14 mouse cellular contexts compared by ENCODE assay signal in the genomic region with DNA sequence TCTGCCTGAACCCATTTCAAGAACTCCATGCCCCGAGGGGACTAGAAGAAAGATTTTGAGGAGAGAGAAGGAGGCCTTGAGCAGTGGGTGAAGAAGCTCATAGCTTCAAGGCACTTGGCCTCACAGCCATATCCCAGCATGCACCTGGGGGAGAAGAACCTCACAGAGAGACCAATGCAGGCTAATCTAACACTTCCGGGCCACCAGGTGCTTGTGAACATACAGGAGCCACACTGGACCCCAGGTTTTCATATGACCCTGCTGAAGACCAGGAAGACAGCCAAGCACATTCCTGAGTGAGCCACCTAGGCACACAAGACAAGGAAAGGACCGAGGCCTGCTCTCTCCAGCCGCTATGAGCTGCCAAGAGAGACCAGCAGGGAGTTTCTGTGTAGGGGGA.
A peak's percentile ranks its signal among the peaks of the same experiment; 100 is the strongest.
DNase-seq lines count a peak whose midpoint lies in the region; ATAC-seq and TF ChIP-seq lines count a peak whose summit lies in the region.
"Had no signal": no experiment of that assay in that cellular context is flagged by ENCODE, and none has a peak within 500 bp of the region (broad histone marks: within the 10 kb centered on the region; RNA-seq: fewer than 3 reads in every experiment).

No protein-coding gene starts in this region.

- intact Hi-C loops in gastrocnemius, adult 2 months (cut with DNase I) = loop anchor here (5.0 kb wide), 1 partner anchor 58 kb away; no protein-coding TSS in a partner anchor

- no peak for DNase-seq in gastrocnemius, adult 2 months
- no peak for DNase-seq in gastrocnemius, postnatal 25 days
- no peak for DNase-seq in liver, adult 2 months (ENCODE audit: extremely low read depth, low read depth, low spot score)
- no peak for DNase-seq in liver, postnatal 0 days
- DNase-seq in limb, embryonic 10.5 days (ENCODE audit: low spot score) = no peak
- no peak for DNase-seq in thymus, adult 2 months
- DNase-seq: right cerebral cortex, postnatal 14 days had no signal

- H3K4me3 ChIP-seq in gastrocnemius, adult 2 months = no peak overlapping the region
- no peak overlapping the region for H3K4me3 ChIP-seq in liver, adult 2 months (ENCODE audit: insufficient read depth, low read depth, low read length)
- H3K4me3 ChIP-seq in liver, postnatal 0 days (ENCODE audit: low read depth, low read length) = no peak overlapping the region
- no peak overlapping the region for H3K4me3 ChIP-seq in limb, embryonic 10.5 days
- H3K4me3 ChIP-seq in stomach, embryonic 15.5 days (replicated peaks) = no peak overlapping the region
- H3K4me3 ChIP-seq in intestine, postnatal 0 days (ENCODE audit: low read depth, low read length) = no peak overlapping the region
- H3K4me3 ChIP-seq in thymus, adult 2 months (ENCODE audit: control insufficient read depth, insufficient read depth, low read length) = no peak overlapping the region
- H3K4me3 ChIP-seq: erythroblast, embryonic 14.5 days; midbrain, embryonic 13.5 days had no signal

- 74% methylated on average over 4 of the region's 4 CpGs for WGBS in liver, adult 2 months
- WGBS in liver, postnatal 0 days (ENCODE audit: insufficient replicate concordance) = 66% methylated on average over 4 of the region's 4 CpGs
- WGBS in limb, embryonic 10.5 days = 89% methylated on average over 4 of the region's 4 CpGs
- WGBS in stomach, embryonic 15.5 days = 60% methylated on average over 4 of the region's 4 CpGs
- WGBS in intestine, postnatal 0 days = 67% methylated on average over 4 of the region's 4 CpGs
- WGBS in thymus, adult 2 months = 69% methylated on average over 4 of the region's 4 CpGs

- no peak overlapping the region for H3K9ac ChIP-seq in liver, adult 2 months (ENCODE audit: low read depth, low read length)
- H3K9ac ChIP-seq in liver, postnatal 0 days (replicated peaks) = no peak overlapping the region
- H3K9ac ChIP-seq in stomach, embryonic 15.5 days = no peak overlapping the region
- no peak overlapping the region for H3K9ac ChIP-seq in intestine, postnatal 0 days (ENCODE audit: low read depth, low read length)
- H3K9ac ChIP-seq: midbrain, embryonic 13.5 days had no signal

- peak overlapping the region; percentile 63 for H3K27ac ChIP-seq in gastrocnemius, adult 2 months
- H3K27ac ChIP-seq in liver, adult 2 months (replicated peaks; ENCODE audit: insufficient read depth, low read depth, low read length) = peak overlapping the region; percentile 37
- H3K27ac ChIP-seq in liver, postnatal 0 days (ENCODE audit: low read depth) = no peak overlapping the region
- H3K27ac ChIP-seq in limb, embryonic 10.5 days = peak overlapping the region; percentile 64; the same call in 1 of the 2 replicates
- H3K27ac ChIP-seq in stomach, embryonic 15.5 days = peak overlapping the region; percentile 17; the same call in 1 of the 2 replicates
- H3K27ac ChIP-seq in intestine, postnatal 0 days (ENCODE audit: low read depth, low read length) = no peak overlapping the region
- no peak overlapping the region for H3K27ac ChIP-seq in thymus, adult 2 months (ENCODE audit: control insufficient read depth, insufficient read depth, low read length)
- H3K27ac ChIP-seq: macrophage; midbrain, embryonic 13.5 days had no signal

- H3K36me3 ChIP-seq in liver, adult 2 months (ENCODE audit: control insufficient read depth, insufficient read depth, low read length) = no peaks in the 10 kb centered on the region
- no peaks in the 10 kb centered on the region for H3K36me3 ChIP-seq in liver, postnatal 0 days (replicated peaks; ENCODE audit: insufficient read depth, low read length)
- no peaks in the 10 kb centered on the region for H3K36me3 ChIP-seq in limb, embryonic 10.5 days
- H3K36me3 ChIP-seq in stomach, embryonic 15.5 days = no peaks in the 10 kb centered on the region
- no peaks in the 10 kb centered on the region for H3K36me3 ChIP-seq in intestine, postnatal 0 days (ENCODE audit: control insufficient read depth, insufficient read depth)
- H3K36me3 ChIP-seq in thymus, adult 2 months (ENCODE audit: control insufficient read depth, insufficient read depth, low read length) = no peaks in the 10 kb centered on the region
- H3K36me3 ChIP-seq: midbrain, embryonic 13.5 days had no signal

- no peaks in the 10 kb centered on the region for H3K27me3 ChIP-seq in liver, adult 2 months (ENCODE audit: control insufficient read depth, insufficient read depth, low read length)
- H3K27me3 ChIP-seq in liver, postnatal 0 days (ENCODE audit: insufficient read depth, low read length) = no peaks in the 10 kb centered on the region
- no peaks in the 10 kb centered on the region for H3K27me3 ChIP-seq in limb, embryonic 10.5 days (ENCODE audit: low read depth, poor library complexity, severe bottlenecking)
- H3K27me3 ChIP-seq in stomach, embryonic 15.5 days (replicated peaks) = no peaks in the 10 kb centered on the region
- no peaks in the 10 kb centered on the region for H3K27me3 ChIP-seq in intestine, postnatal 0 days (replicated peaks; ENCODE audit: control insufficient read depth, insufficient read depth, low read length)
- no peaks in the 10 kb centered on the region for H3K27me3 ChIP-seq in thymus, adult 2 months (ENCODE audit: control insufficient read depth, insufficient read depth, low read length)

- TF ChIP-seq CTCF in gastrocnemius, adult 2 months (IDR thresholded peaks at IDR 0.05) = no peak
- TF ChIP-seq CTCF in liver, adult 2 months (IDR thresholded peaks at IDR 0.05; ENCODE audit: low read depth, low read length) = no peak
- no peak for TF ChIP-seq CTCF in liver, postnatal 0 days (IDR thresholded peaks at IDR 0.05; ENCODE audit: low read depth)
- no peak for TF ChIP-seq CTCF in intestine, postnatal 0 days (IDR thresholded peaks at IDR 0.05; ENCODE audit: low read depth)
- TF ChIP-seq CTCF in thymus, adult 2 months (IDR thresholded peaks at IDR 0.05; ENCODE audit: borderline replicate concordance, control insufficient read depth, extremely low read depth, insufficient read depth, low read length, poor library complexity) = no peak

- H3K4me2 ChIP-seq in liver, postnatal 0 days (ENCODE audit: low read depth, low read length) = no peak overlapping the region
- no peak overlapping the region for H3K4me2 ChIP-seq in stomach, embryonic 15.5 days
- no peak overlapping the region for H3K4me2 ChIP-seq in intestine, postnatal 0 days (replicated peaks; ENCODE audit: low read depth)
- H3K4me2 ChIP-seq: heart, embryonic 11.5 days; midbrain, embryonic 13.5 days had no signal

- H3K4me1 ChIP-seq in liver, adult 2 months (ENCODE audit: control insufficient read depth, insufficient read depth, low read length) = peaks cover 13% of the 10 kb centered on the region
- peaks cover 11% of the 10 kb centered on the region; the same call in 1 of the 2 replicates for H3K4me1 ChIP-seq in liver, postnatal 0 days (ENCODE audit: insufficient read depth)
- H3K4me1 ChIP-seq in limb, embryonic 10.5 days = peaks cover 23% of the 10 kb centered on the region
- peaks cover 36% of the 10 kb centered on the region for H3K4me1 ChIP-seq in stomach, embryonic 15.5 days
- 0 out of 2 replicates have a peak, but pooled peaks cover 6% of the 10 kb centered on the region for H3K4me1 ChIP-seq in intestine, postnatal 0 days (replicated peaks; ENCODE audit: control insufficient read depth, insufficient read depth, low read length)
- H3K4me1 ChIP-seq in thymus, adult 2 months (replicated peaks; ENCODE audit: control insufficient read depth, insufficient read depth, low read length) = peaks cover 28% of the 10 kb centered on the region

- no peak for TF ChIP-seq POLR2A in liver, adult 2 months (IDR thresholded peaks at IDR 0.05; ENCODE audit: extremely low read depth, insufficient read depth, low read length)
- no peak for TF ChIP-seq POLR2A in thymus, adult 2 months (IDR thresholded peaks at IDR 0.05; ENCODE audit: control insufficient read depth, extremely low read depth, insufficient read depth, low read length, poor library complexity)

- no peaks in the 10 kb centered on the region for H3K9me3 ChIP-seq in liver, postnatal 0 days (ENCODE audit: low read length)
- no peaks in the 10 kb centered on the region for H3K9me3 ChIP-seq in limb, embryonic 10.5 days (replicated peaks)
- no peaks in the 10 kb centered on the region for H3K9me3 ChIP-seq in stomach, embryonic 15.5 days
- H3K9me3 ChIP-seq in intestine, postnatal 0 days (ENCODE audit: control insufficient read depth) = no peaks in the 10 kb centered on the region
- H3K9me3 ChIP-seq: midbrain, embryonic 13.5 days had no signal

- TF ChIP-seq EP300 in liver, postnatal 0 days (IDR thresholded peaks at IDR 0.05; ENCODE audit: low read depth) = no peak

- H3K79me2 ChIP-seq in liver, adult 2 months (ENCODE audit: control insufficient read depth, insufficient read depth, low read length) = no peaks in the 10 kb centered on the region

- ATAC-seq in liver, postnatal 0 days = no peak
- no peak for ATAC-seq in stomach, embryonic 15.5 days (ENCODE audit: insufficient read depth, low FRiP score, low read depth)
- no peak for ATAC-seq in intestine, postnatal 0 days
- ATAC-seq: activated CD4-positive, CD25-positive, alpha-beta regulatory T cell, adult 4 months; midbrain, embryonic 13.5 days had no signal

Comparison
In these comparisons a context has a peak if more than half of its experiments do, and no peak if none do; other contexts are left out.
1. H3K27ac ChIP-seq: peak in gastrocnemius, adult 2 months (single experiment), liver, adult 2 months (single experiment), limb, embryonic 10.5 days (single experiment) and stomach, embryonic 15.5 days (single experiment); none in liver, postnatal 0 days (single experiment), intestine, postnatal 0 days (single experiment) and thymus, adult 2 months (single experiment).